Mouse (Mus musculus): ENCODE measurements around the gene Cmip.

GRCm38 (mm10) chr8:117368781-117369180, 111.9 kb downstream of the Cmip start:
- no peak for TF ChIP-seq POLR2A (IDR thresholded peaks at IDR 0.05; ENCODE audit: insufficient read length, low read depth)
- TF ChIP-seq CEBPB (IDR thresholded peaks at IDR 0.05; ENCODE audit: insufficient read depth, poor library complexity, severe bottlenecking): no peak
- TF ChIP-seq REST (IDR thresholded peaks at IDR 0.05; ENCODE audit: insufficient read depth, insufficient read length): no peak
- TF ChIP-seq MYOG (IDR thresholded peaks at IDR 0.05; ENCODE audit: control insufficient read depth in 1 of 3, insufficient read depth in 1 of 3, insufficient read length in 2 of 3, low read depth in 2 of 3): no peak
- TF ChIP-seq USF1 (IDR thresholded peaks at IDR 0.05; ENCODE audit: low read depth): no peak
- no peak for TF ChIP-seq SRF (IDR thresholded peaks at IDR 0.05; ENCODE audit: control insufficient read depth, insufficient read length, low read depth)
